Mouse (Mus musculus): Measurements from ENCODE around the gene Prss57.

GRCm38 (mm10) chr10:79768400-79768799, 22.4 kb downstream of the Prss57 start:
- TF ChIP-seq CTCF (IDR thresholded peaks at IDR 0.05; ENCODE audit: control insufficient read depth, insufficient read depth, insufficient replicate concordance, low read depth, low read length): peak; percentile 85; the same call in 1 of the 2 replicates
- TF ChIP-seq POLR2A (IDR thresholded peaks at IDR 0.05; ENCODE audit: control insufficient read depth, low read depth, low read length): no peak

All from testis, adult 2 months (tissue).